Mouse (Mus musculus) MEL-GATA-1-ER (cell line): Measurements from ENCODE around the gene Fam168a.

Experiments used
- DNase-seq: peaks from one replicate; pipeline ENCODE4 v3.0.0-alpha.2; 2012; ENCODE audit warnings: low read depth; ENCODE audit errors: extremely low read depth

Gene Fam168a

GRCm38 (mm10) chr7:100770669-100771341 lies 64.4 kb downstream of the Fam168a start:
- DNase-seq, result no peak

GRCm38 (mm10) chr7:100774189-100774588 lies 67.8 kb downstream of the Fam168a start:
- no peak for DNase-seq

- no peak for DNase-seq
Observed at GRCm38 (mm10) chr7:100775810-100776209, 69.4 kb downstream of the Fam168a start.

GRCm38 (mm10) chr7:100780192-100780591 lies 73.8 kb downstream of the Fam168a start:
- peak; percentile 77 for DNase-seq

- no peak for DNase-seq
Observed at GRCm38 (mm10) chr7:100784650-100785049, 78.2 kb downstream of the Fam168a start.

- no peak for DNase-seq
Observed at GRCm38 (mm10) chr7:100785426-100785825, 79.0 kb downstream of the Fam168a start.

GRCm38 (mm10) chr7:100786078-100786477 lies 79.6 kb downstream of the Fam168a start:
- DNase-seq, result peak; percentile 29

- DNase-seq, result no peak
Observed at GRCm38 (mm10) chr7:100788291-100788690, 81.9 kb downstream of the Fam168a start.

- DNase-seq, result no peak
Observed at GRCm38 (mm10) chr7:100798810-100799209, 92.4 kb downstream of the Fam168a start.

GRCm38 (mm10) chr7:100805391-100805790 lies 99.0 kb downstream of the Fam168a start:
- no peak for DNase-seq

- no peak for DNase-seq
Observed at GRCm38 (mm10) chr7:100811912-100812311, 105.5 kb downstream of the Fam168a start.

GRCm38 (mm10) chr7:100812641-100813040 lies 106.2 kb downstream of the Fam168a start:
- no peak for DNase-seq

- no peak for DNase-seq
Observed at GRCm38 (mm10) chr7:100815900-100816570, 109.6 kb downstream of the Fam168a start.

- DNase-seq, result no peak
Observed at GRCm38 (mm10) chr7:100816759-100817441, 110.5 kb downstream of the Fam168a start.

- DNase-seq, result no peak
Observed at GRCm38 (mm10) chr7:100817442-100817760, 111.0 kb downstream of the Fam168a start.

GRCm38 (mm10) chr7:100818401-100819064 lies 112.1 kb downstream of the Fam168a start:
- DNase-seq, result no peak

- no peak for DNase-seq
Observed at GRCm38 (mm10) chr7:100824661-100825060, 118.2 kb downstream of the Fam168a start.

- DNase-seq, result no peak
Observed at GRCm38 (mm10) chr7:100828549-100828948, 122.1 kb downstream of the Fam168a start.

- DNase-seq, result no peak
Observed at GRCm38 (mm10) chr7:100833859-100834258, 127.4 kb downstream of the Fam168a start.

- DNase-seq, result no peak
Observed at GRCm38 (mm10) chr7:100835168-100835567, 128.7 kb downstream of the Fam168a start.

GRCm38 (mm10) chr7:100835711-100836110 lies 129.3 kb downstream of the Fam168a start:
- DNase-seq, result no peak

- DNase-seq, result no peak
Observed at GRCm38 (mm10) chr7:100836657-100837056, 130.2 kb downstream of the Fam168a start.
